In the genomic region with DNA sequence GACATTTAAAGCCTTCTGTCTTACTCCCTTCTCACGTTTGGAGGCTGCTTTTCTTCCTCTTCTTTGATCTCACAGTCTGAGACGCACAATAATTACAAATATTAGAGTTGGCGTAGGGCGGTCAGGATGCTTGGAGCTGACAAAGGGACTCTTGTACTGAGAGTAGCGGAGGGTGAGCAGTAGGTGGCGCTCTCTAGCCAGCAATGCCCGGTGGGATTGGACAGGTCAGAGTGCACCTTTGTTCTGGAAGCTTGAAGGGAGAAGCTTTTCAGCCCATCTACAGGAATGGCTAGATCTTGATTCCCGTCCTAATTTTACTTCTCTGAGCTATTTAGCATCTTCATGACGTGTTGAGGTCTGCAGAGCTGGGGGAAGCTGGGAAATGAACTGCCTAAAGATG, we compare ENCODE assay signal across 8 mouse cellular contexts.
A peak's percentile ranks its signal among the peaks of the same experiment; 100 is the strongest.
DNase-seq lines count a peak whose midpoint lies in the region; ATAC-seq and TF ChIP-seq lines count a peak whose summit lies in the region.

No protein-coding gene starts in this region.

- peak; percentile 94 for ATAC-seq in midbrain, embryonic 11.5 days (ENCODE audit: low FRiP score)

- TF ChIP-seq CTCF in gastrocnemius, adult 2 months (IDR thresholded peaks at IDR 0.05) = no peak; the same call in 1 of the 2 replicates

- no peaks in the 10 kb centered on the region for H3K27me3 ChIP-seq in midbrain, embryonic 11.5 days (ENCODE audit: control insufficient read depth, insufficient read depth, low read length)

- peak overlapping the region; percentile 33; the same call in 1 of the 2 replicates for H3K9ac ChIP-seq in midbrain, embryonic 11.5 days (ENCODE audit: low read length)

- peak; percentile 29 for DNase-seq in WW6 (ENCODE audit: low read depth, low spot score)
- peak; percentile 79 to 89 for DNase-seq in cerebellum, postnatal 25 days
- DNase-seq in gastrocnemius, adult 2 months = peak; percentile 83
- DNase-seq in induced T-regulatory cell, adult 2 months (ENCODE audit: low read depth) = peak; percentile 78
- peak; percentile 62 to 85 for DNase-seq in left cerebral cortex, postnatal 10 days (ENCODE audit: extremely low spot score in 1 of 2, low spot score in 2 of 2)
- DNase-seq in midbrain, embryonic 11.5 days (ENCODE audit: low spot score, missing footprints) = peak; percentile 98
- DNase-seq in right cerebral cortex, postnatal 4 days = peak; percentile 86
- DNase-seq in urinary bladder, postnatal 4 days (ENCODE audit: low spot score in 2 of 2) = peak; percentile 64 to 82

- H3K4me3 ChIP-seq in gastrocnemius, adult 2 months = no peak overlapping the region
- no peak overlapping the region for H3K4me3 ChIP-seq in midbrain, embryonic 11.5 days (ENCODE audit: low read depth, low read length)

- intact Hi-C loops in gastrocnemius, adult 2 months (cut with DNase I) = loop anchor here (1.0 to 5.0 kb wide), 2 partner anchors 388 to 453 kb away; a partner anchor contains a TSS
- intact Hi-C loops in left cerebral cortex, postnatal 10 days (cut with DNase I) = loop anchor here (2.0 to 5.0 kb wide), 2 partner anchors 388 to 453 kb away; a partner anchor contains a TSS

- 9% methylated on average over 9 of the region's 9 CpGs for WGBS in midbrain, embryonic 11.5 days

- H3K9me3 ChIP-seq in midbrain, embryonic 11.5 days (ENCODE audit: control insufficient read depth, low read length) = no peaks in the 10 kb centered on the region

- H3K27ac ChIP-seq in gastrocnemius, adult 2 months = no peak overlapping the region
- no peak overlapping the region for H3K27ac ChIP-seq in midbrain, embryonic 11.5 days (ENCODE audit: low read depth, low read length)

- H3K36me3 ChIP-seq in midbrain, embryonic 11.5 days (ENCODE audit: control insufficient read depth, insufficient read depth, low read length) = no peaks in the 10 kb centered on the region

- no peak overlapping the region for H3K4me2 ChIP-seq in midbrain, embryonic 11.5 days

- H3K4me1 ChIP-seq in midbrain, embryonic 11.5 days (ENCODE audit: control insufficient read depth, insufficient read depth, low read length) = no peaks in the 10 kb centered on the region

Comparison
In these comparisons a context has a peak if more than half of its experiments do, and no peak if none do; other contexts are left out.
1. DNase-seq: peak in every context shown above with its lines; median percentile 98 in midbrain, embryonic 11.5 days; 86 in right cerebral cortex, postnatal 4 days; 84 in cerebellum, postnatal 25 days; 83 in gastrocnemius, adult 2 months; 78 in induced T-regulatory cell, adult 2 months; 74 in left cerebral cortex, postnatal 10 days; 73 in urinary bladder, postnatal 4 days; 29 in WW6.